Mouse (Mus musculus): Measurements from ENCODE around the gene Gpr137c.

Gpr137c gene

DNA sequence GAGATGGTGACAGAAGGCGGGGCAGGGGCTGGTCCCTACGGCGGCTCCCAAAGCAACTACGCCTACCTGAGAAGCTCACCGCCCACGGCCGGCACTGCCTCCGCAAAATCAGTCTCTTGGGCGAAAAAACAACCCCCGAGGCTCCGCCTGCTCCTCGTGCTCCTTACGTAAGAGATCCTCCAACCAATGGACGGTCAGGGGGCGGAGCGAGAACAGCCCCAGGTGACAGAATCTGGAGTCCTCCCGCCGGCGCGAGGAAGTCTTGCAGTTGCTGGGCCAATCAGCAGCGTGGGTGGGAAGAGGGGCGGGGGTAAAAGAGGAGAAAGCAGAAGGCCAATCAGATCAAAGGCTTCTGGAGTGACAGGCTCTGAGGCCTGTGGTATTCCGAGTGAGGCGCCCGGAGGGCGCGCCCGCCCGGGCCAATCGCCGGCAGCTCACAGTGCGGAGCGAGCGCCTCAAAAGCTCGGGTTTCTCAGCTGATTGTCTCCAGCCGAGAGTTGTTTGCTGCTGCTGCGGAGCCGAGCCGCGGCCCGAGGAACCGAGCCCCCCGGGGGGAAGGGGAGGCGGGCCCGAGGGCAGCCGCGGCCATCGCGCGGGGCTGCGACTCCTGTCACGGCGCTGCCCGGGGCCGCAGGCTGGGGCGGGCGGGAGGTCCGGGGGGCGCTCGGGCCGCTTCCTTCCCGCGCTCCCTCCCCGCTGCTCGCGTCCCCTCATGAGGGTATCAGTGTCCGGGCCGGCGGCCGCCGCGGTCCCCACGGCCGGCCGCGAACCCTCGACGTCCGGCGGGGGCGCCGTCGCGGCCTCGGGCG is at the start of gene Gpr137c:
Gpr137c (plus strand) TSS at position 437 of the 809 bp plus-strand sequence.
- peak; percentile 98 to 99 for DNase-seq

DNA sequence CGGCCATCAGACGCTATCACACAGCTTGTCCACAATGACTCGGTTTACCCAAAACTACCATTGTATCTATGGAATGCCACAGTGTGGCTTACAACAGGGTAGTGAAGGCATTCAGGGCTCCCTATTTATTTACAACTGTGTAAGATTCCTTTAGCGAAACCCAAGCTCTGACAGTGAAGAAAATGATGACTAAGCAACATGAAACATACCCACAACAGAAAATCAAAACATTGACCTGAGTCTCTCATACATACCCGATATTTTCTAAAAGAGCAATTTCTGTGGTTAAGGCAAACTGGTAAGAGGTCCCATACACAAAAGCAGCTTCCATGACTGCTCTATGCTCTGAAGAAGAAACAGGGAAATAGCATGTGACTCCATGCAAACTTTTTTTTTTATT is 47.3 kb upstream of the Gpr137c start:
- no peak for DNase-seq

DNA sequence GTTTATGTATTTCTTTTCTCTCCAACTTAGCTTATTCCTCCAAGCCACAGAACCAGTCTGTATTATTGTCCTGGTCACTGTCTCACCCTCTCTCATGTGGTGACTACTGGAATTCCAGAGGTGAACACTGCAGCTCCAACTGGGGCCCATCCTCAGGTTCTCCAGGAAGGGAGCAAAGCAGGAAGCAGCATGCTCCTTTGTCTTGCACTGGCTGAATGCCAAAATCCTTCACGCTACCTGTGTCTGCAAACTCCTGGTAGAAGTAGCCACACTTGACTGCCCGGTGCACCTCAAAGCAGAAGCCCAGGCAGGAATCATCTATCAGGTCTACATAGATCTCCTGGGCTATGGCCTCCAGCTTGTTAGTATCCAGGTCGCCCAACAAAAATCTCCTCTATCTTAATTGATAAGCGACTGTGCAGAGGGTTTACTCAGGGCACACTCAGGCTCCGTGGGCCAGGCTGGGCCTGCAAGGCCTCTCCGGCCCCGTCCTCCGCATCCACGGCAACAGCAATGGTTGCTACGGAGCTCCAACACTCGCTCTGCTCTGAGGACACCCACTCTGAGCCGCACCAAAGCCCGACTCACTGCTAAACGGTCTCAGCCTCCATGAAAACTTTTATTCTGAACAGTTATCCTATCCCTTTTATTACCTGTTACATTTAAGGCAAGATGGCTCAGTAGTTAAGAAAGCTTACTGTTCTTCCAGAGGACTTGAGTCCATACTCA is 44.3 kb upstream of the Gpr137c start:
- no peak for DNase-seq

DNA sequence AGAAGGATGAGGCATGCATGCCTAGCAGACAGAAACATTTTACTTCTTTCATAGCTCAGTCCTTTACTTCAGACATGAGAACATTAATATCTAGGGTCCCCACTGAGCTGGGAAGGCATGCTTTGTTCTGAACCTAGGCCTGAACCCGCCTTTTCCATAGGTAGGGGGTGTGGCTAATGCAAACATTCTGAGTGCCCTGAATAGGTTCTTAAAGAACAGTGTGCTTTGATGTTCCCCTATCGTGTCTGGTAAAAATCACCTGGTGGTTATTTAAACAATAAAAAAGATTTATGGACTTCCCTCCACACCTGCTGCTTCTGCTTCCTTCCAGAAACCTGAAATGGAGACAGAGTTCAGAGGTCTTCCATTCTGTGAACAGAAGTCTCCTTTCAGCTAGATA is 40.3 kb upstream of the Gpr137c start:
- DNase-seq: no peak

DNA sequence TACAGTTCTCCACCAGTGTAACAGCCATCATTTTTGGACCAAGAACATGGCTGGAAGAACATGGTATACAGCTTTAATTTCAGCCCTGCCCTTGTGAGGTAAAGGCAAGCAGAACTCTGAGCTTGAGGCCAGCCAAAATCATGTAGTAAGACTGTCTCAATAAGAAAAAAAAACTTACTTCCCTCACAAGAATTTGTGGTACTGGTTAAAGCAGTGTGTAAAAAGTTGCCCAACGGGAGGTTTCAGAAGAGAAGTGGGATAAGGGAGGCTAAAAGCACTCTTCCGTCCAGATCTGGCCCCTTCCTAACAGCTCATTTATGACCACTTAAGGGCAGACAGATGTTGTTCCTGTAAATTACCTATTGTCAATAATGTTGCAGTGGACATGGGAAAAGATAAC is 39.9 kb upstream of the Gpr137c start:
- no peak for DNase-seq

DNA sequence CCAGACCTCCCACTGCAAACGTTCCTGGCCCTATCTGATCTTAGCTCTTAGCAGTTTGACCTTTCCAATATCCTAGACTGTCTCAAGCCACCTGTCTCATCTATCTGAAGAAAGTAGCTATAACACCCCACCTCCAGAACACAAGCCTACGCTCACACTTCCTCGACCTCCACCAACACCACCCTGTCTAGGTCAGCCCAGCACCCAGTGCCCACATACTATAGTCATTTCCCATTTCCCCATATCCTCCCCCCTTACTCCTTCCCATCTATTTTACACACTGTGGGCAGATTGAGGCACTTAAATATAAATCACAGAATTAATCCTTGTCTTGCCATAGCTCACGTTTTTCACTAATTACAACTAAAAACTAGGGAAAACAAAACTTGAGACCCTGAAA is 37.9 kb upstream of the Gpr137c start:
- DNase-seq: no peak

DNA sequence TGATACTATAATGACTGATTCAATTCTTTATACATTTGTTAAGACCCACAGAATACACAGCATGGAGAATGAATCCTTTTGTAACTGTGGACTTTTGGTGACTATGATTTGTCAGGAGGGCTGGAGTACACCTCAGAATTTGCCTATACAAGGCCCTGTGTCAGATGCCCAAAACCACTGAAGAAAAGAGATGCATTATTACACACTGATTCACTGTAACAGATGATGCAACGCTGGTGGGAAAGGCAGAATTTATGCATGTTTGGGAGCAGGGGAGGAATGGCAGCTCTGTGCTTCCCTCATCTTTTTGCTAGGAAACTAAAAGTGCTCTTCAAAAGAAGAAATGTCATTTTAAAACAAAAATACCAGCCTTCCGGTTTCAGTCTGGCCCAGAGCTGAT is 28.5 kb upstream of the Gpr137c start:
- no peak for DNase-seq

DNA sequence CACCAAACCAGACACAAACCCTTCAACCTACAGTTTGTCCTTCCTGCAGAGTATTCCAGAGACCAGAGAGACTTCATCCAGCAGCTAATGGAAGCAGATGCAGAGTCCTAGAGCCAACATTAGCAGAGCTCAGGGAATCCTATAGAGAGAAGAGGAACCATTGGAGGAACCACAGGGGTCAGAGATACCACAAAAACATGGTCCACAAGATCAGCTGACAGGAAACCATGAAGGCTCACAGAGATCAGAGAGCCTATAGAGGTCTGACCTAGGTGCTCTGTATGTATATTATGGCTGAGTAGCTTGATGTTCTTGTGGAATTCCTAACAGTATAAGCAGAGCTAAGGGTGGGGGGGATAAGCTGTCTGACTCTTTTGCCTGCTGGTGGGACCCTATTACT is 18.9 kb upstream of the Gpr137c start:
- no peak for DNase-seq

DNA sequence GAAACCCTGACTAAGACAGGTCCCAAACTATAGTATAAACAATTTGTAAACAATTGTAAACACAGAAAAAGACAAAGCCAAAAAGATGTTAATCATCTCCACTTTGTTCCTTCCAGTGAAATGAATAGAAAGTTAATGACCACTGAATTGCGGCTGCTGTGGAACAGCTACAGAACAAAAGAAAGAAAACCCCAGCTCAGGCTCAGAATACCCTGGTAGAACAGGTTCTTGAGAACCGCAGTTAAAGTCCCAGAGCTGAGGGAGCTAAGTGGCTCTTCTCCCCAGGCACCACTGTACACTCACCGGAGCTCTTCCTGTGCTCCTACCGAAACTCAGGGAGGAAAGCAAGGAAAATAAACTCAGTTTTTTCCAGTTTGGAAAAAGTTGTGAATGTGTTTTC is 8.8 kb upstream of the Gpr137c start:
- DNase-seq: no peak

DNA sequence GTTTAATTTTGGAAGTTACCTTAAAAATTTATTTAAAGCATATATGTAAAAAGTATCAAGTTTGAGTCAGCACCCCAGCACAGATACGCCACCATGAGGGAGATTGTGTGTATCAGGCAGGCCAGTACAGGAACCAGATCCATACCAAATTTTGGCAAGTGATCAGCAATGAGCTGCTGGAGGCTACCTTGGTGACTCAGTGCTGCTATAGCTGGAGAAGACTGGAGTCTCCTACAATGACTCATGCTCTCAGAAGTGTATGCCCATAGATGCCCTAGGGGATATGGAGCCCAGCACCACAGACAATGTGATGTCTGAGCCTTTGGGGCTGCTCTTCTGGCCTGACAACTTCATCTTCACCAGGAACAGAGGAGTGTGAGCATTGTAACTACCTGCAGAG is 8.1 kb upstream of the Gpr137c start:
- no peak for DNase-seq

DNA sequence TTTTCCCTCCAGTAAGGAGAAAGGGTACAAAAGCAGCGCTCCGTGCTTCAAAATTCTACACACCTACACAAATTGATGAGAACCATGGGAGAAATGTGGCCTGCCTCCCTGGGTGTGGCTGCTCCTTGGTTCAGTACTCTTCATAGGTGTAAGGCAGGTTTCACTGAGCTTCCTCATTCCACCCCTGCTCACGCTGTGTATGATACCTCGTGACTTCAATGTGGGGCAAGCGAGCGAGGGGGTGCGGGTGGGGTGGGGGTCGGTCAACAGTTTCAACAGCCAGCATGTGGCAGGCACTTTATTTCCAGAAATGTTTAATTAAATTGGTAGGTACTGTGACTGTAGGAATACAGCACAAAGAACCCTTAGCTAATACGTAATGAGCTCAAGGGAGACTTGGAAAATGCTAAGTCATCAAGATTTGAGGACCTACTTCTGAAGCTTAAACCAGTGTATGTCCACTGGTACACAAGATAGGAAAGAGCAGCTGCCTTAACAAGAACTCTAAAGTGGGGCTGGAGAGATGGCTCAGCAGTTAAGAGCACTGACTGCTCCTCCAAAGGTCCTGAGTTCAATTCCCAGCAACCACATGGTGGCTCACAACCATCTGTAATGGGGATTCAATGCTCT is 2.7 kb upstream of the Gpr137c start:
- no peak for DNase-seq

DNA sequence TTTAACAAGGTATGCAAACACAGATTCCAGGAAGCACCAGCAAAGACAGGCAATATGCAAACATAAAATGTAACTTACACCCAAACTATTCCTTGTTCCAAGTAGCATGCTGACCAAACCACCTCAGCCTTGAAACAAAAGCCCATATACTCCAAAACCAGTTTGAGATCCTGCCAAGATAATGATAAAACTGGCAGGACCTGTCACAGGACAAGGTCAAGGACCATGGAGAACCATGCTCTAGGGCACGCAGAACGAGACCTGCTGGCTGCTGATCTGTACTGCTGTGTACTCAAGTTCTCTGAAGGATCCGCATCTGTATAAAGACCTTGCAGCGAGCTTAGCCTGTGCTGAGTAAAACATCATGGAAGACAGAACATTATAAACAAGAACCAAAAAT is 1.8 kb upstream of the Gpr137c start:
- no peak for DNase-seq

DNA sequence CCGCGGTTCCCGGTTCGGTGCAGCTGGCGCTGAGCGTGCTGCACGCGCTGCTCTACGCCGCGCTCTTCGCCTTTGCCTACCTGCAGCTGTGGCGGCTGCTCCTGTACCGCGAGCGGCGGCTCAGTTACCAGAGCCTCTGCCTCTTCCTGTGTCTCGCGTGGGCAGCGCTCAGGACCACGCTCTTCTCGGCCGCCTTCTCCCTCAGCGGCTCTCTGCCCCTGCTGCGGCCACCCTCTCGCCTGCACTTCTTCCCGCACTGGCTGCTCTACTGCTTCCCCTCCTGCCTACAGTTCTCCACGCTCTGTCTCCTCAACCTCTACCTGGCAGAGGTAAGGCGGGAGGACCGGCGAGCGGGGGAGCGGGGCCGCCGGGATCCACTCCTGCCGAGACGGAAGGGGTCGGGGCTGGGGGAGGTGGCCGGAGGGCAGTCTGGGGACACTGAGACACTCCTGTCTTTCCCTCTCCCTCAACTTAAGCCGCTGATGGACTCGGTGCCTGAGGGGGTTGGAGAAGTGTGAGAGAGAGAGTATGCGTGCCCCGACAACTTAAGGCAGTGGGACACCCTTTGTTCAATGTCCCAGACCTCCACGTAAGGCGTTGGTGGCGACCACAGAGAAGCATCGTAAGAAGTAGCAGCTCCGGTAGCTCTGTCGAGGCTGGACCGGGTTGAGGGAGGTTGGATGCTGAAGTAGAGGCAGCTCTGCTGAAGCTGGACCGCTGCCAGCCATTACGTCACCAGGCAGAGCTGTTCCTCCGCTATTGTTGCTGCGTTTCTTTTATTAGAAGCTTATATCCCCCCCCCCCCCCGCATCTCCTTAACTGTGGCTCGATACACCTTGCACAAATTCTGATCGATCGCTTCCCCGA is 806 bp downstream of the Gpr137c start, which contains the start of gene Txndc16:
Txndc16 (minus strand) TSS at position 239 of the 867 bp plus-strand sequence.
- DNase-seq: peak; percentile 83 to 84

DNA sequence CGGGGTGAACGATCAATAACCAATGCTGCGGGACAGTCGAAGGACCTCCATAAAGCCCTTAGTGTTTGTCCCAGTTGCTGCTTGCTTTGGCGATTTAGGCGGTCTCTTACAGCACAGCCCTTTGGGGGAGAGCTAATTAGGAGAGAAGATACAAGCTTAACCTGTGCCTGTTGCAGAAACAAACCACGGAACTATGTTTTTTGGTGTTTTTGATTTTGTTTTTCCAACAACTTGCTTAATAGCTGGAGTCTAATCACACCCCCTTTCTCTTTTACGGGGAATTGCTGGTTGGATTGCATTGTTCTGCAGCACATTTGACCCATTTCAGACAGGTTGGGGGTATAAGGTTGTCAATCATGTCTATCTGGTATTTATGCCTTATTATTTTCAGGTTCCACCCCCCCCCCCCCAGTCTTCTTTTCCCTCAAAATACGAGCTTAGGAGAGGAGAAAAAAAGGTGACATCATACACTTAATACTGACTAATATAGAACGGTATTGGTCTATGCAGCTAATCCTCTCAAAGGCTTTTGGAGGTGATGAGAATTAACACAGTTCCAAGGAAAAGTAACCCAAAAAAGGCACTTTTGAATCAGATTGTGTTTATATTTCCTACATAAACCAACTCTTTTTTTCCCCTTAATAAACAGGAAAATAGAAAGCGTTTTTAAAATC is 1.6 kb downstream of the Gpr137c start:
- no peak for DNase-seq

DNA sequence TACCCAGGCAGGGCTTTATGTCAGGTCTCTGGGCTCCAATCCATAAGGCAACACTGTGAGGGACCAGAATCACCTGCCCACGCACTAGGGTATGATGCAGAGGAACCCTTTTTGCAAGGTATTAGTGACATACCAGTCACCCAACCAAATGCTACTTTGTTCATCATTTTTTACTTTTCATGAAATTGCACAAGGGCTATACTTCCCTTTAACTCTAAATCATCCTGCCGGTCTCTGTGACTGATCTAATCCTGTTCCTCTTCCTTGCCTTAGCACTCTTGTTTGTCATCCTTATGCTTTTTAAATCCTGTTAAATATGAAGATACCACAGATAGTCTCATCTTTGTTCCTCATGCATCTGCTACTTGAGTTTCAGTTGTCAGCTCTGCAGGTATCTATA is 19.5 kb downstream of the Gpr137c start:
- DNase-seq: no peak

DNA sequence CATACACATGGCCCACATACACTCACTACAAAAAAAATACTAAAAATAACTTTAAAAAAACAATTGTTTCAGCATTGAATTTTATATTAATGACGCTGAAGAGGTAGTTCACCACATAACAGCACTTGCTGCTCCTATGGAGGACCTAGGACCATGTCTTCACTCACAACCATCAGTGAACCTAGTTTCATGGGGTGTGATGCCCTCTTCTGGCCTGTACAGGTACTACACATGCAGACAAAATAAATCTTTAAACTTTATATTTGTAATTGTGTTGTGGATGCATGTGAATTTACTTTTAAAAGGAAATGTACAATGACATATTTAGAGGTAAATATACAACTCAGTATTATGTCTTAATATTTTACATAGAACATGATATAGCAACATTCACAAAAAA is 22.1 kb downstream of the Gpr137c start:
- peak in 1 of 2 experiments; percentile 14 for DNase-seq

DNA sequence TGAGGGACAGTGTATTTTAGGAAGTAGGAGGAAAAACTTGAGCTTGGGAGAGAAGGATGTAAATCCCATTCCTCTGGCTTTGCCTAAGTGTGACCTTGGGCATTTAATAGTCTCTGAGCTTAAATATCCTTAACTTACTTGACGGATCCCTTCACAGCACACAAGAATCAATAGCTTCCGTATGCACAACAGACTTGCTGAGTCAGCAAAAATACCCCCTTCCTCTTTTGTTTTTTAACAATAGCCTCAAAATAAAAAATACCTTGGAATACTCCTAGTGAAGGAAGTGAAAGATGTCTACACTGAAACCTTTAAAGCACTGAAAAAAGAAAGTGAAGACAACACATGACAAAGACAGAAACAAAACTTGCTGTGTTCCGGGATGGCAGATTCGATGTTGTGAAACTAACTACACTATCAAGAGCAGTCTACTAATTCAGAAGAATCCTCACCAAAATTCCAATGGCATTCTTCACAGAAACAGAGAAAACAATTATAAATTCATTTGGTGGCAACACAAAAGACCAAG is 32.1 kb downstream of the Gpr137c start:
- DNase-seq: no peak

DNA sequence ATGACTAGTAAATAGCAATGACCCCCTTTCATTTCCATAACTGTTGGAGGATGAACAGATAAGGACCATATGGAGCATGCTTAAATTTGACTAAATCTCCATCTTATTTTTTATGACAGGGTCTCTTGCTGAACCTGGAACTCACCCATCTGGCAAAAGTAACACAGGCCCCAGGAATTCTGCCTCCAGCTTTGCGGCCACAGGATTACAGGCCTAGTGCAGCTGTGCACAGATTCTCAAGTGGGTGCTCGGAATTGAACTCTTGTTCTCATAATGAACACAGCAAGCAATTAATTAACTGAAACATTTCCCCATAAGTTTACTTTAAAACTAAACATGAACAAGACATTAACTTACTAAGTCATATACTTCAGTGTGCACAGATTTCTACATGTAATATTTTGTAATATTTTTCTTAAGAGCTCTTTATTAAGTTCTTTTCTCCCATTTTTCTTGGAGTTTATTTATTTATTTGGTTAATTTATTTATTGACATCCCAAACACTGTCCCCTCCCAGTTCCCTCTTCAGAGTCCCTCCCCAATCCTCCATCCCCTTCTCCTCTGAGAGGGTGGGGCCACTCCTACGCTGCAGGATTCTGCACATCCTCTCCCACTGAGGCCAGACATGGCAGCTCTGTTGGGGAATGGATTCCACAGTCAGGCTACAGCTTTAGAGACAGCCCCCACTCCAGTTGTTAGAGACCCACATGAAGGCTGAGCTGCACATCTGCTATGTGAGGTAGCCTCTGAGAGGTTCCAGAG is 44.5 kb downstream of the Gpr137c start:
- no peak for DNase-seq

DNA sequence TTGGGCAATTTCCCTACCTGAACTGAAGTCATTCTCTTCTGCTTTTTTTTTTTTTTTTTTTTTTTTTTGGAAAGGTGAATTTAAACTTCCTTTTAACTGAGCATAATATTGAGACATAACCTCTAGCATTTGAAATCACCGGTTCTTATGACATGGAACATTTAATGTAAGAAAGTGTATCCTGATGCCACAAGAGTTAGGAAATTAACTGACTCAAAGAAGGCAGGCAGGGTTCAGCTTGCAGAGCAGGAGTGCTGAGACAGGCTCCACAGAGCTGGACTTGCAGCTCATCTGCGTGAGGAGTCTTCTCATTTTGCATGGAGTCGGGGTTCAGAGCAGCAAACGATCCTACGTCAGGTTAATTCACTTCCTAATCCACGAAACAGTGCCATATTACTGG is 56.3 kb downstream of the Gpr137c start:
- no peak for DNase-seq

DNA sequence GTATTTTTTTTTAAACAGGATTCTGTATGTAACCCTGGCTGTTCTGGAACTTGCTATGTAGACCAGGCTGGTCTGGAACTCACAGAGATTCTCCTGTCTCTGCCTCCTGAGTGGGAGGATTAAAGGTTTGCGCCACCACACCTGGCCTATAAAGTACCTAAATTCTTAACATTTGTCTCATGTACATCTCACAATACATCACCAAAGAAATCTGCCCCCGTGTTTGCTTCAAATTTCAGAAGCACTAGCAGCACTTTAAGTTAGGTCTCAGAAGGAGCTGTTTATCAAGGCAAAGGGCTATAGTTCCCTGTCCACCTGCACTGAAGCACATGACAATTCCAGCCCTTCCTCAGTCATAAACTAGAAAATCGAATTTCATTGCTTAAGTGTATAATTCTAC is 62.5 kb downstream of the Gpr137c start:
- no peak for DNase-seq

DNA sequence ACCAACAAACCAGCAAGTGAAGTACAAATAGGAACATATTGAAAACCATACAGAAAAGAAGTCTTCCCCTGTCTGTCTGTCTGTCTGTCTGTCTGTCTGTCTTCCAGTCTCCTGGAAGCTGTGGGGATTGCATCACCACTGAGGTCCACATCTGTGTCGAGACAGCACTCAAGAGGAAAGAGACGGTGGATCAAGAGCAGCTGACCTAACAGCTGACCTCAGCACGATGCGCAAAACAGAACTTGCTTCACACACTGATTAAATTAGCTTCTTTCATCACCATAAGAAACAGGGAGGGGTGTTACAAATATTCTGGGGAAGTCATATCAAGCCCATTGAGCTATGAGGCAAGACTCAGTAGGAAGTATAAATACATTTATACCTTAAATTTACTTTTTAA is 72.1 kb downstream of the Gpr137c start:
- DNase-seq: no peak
